Mouse (Mus musculus) liver, postnatal 0 days (tissue): ENCODE measurements at regions not wholly inside any gene's neighbourhood (a gene's known extent, or its start where the extent isn't known, plus 50 kb on each side); places are given as distances from the start of the nearest gene placed in this dataset.

ENCODE experiments used
- ATAC-seq: fragments of 200-750 bp; cut with Nextera tagmentation; 2 replicates; pipeline ENCODE4 v1.8.0; 2017; ENCODE audit warnings: mild to moderate bottlenecking, moderate library complexity
- DNase-seq: peaks from one replicate; pipeline ENCODE4 v3.0.0-alpha.2; 2016
- H3K27ac ChIP-seq: fragments of 300-500 bp; sonication (generic); 2 replicates; pipeline ENCODE4 v1.5.1; 2014; ENCODE audit warnings: antibody characterized with exemption, moderate library complexity, mild to moderate bottlenecking, low read depth
- H3K27me3 ChIP-seq: fragments of 300-500 bp; sonication (generic); 2 replicates; pipeline ENCODE4 v1.6.1; 2014; ENCODE audit warnings: low read length, control low read depth, mixed read lengths; ENCODE audit not compliant: insufficient read depth
- H3K36me3 ChIP-seq: fragments of 300-500 bp; sonication (generic); replicated peaks from 2 replicates; pipeline ENCODE4 v1.6.1; 2014; ENCODE audit warnings: mild to moderate bottlenecking, control low read depth, low read length, moderate library complexity, mixed read lengths; ENCODE audit not compliant: insufficient read depth
- H3K4me1 ChIP-seq: fragments of 300-500 bp; sonication (generic); 2 replicates; pipeline ENCODE4 v1.6.1; 2014; ENCODE audit warnings: antibody characterized with exemption, mild to moderate bottlenecking, control low read depth; ENCODE audit not compliant: insufficient read depth
- H3K4me2 ChIP-seq: fragments of 300-500 bp; sonication (generic); 2 replicates; pipeline ENCODE4 v1.6.1; 2014; ENCODE audit warnings: low read depth, mild to moderate bottlenecking, low read length, moderate library complexity, mixed read lengths
- H3K4me3 ChIP-seq: fragments of 300-500 bp; sonication (generic); 2 replicates; pipeline ENCODE4 v1.5.1; 2014; ENCODE audit warnings: low read depth, low read length
- H3K9ac ChIP-seq: fragments of 300-500 bp; sonication (generic); replicated peaks from 2 replicates; pipeline ENCODE4 v1.6.1; 2014; ENCODE audit warnings: mild to moderate bottlenecking, moderate library complexity
- H3K9me3 ChIP-seq: fragments of 300-500 bp; sonication (generic); 2 replicates; pipeline ENCODE4 v1.6.1; 2016; ENCODE audit warnings: mild to moderate bottlenecking, control low read depth, low read length, mixed read lengths
- CTCF ChIP-seq: sonication (generic); IDR thresholded peaks from 2 replicates; pipeline ENCODE4 v1.5.1; 2016; ENCODE audit warnings: antibody characterized with exemption, low read depth
- EP300 ChIP-seq: IDR thresholded peaks from 2 replicates; pipeline ENCODE4 v1.6.1; 2016; ENCODE audit warnings: antibody characterized with exemption, low read depth, mild to moderate bottlenecking
- WGBS: fragments of 180-500 bp; shearing (Covaris S2); extraction: QIAGEN DNeasy Blood & Tissue Kit; methylation state at CpG from one replicate; pipeline ENCODE4 v1.1.7; 2014; ENCODE audit not compliant: insufficient replicate concordance; 5-methylcytosine and 5-hydroxymethylcytosine counted together

DNA sequence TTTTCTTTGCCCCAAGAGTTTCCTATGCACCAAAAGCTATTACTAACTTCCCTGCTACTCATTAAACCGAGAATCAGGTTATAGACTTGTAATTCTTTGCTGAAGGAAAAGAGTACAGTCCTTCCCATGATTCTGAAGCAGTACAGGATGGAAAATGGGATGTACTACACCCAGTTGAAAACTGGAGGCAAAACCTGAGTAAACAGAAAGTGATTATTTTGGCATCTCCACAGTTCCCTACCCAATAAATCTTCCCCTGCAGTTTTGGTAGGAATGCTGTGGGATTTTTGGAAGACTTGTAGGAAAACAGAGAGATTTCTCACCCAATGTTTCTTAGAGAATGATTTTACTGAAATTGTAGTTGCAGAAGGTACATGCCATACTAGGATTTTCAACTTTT is 268.5 kb downstream of the Dio2 start:
- Histone ChIP-seq H3K27me3 (no peaks in the 10 kb centered on the region), H3K9ac (no peak overlapping the region), H3K36me3 (no peaks in the 10 kb centered on the region), H3K4me2 (no peak overlapping the region), H3K4me3 (no peak overlapping the region), H3K4me1 (no peaks in the 10 kb centered on the region), H3K9me3 (no peaks in the 10 kb centered on the region), H3K27ac (no peak overlapping the region)
- TF ChIP-seq EP300 = no peak
- no peak for TF ChIP-seq CTCF
- DNase-seq (no peak), ATAC-seq (no peak)
- WGBS = 40% methylated on average over 1 of the region's 1 CpGs

DNA sequence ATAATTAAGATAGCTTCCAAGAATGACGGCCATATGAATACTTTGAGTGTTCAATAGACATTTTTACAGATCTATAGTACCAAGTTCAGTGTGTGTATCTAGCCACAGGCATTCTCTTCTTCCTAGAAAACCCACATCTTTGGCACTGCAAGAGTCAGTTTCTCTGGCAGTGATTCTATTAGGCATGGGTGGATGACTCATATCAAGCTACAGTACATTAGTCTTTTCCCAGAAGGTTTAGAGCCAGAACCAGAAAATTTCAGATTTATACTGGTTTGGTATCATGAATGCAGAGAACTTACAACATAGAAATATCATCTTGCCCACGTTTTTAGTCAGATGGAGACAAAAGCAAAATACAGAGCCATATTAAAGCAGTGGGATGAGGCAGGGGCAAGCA is 278.1 kb downstream of the Dio2 start:
- no peak for TF ChIP-seq CTCF
- no peak for TF ChIP-seq EP300
- DNase-seq (no peak), ATAC-seq (no peak)
- 0 out of 2 replicates have a peak, but pooled peaks cover 2% of the 10 kb centered on the region for H3K9me3 ChIP-seq
- H3K27ac ChIP-seq = no peak overlapping the region
- no peaks in the 10 kb centered on the region for H3K27me3 ChIP-seq
- H3K36me3 ChIP-seq = no peaks in the 10 kb centered on the region
- H3K4me2 ChIP-seq = no peak overlapping the region
- no peak overlapping the region for H3K4me3 ChIP-seq
- no peak overlapping the region for H3K9ac ChIP-seq
- 44% methylated on average over 2 of the region's 2 CpGs for WGBS
- H3K4me1 ChIP-seq = no peaks in the 10 kb centered on the region

DNA sequence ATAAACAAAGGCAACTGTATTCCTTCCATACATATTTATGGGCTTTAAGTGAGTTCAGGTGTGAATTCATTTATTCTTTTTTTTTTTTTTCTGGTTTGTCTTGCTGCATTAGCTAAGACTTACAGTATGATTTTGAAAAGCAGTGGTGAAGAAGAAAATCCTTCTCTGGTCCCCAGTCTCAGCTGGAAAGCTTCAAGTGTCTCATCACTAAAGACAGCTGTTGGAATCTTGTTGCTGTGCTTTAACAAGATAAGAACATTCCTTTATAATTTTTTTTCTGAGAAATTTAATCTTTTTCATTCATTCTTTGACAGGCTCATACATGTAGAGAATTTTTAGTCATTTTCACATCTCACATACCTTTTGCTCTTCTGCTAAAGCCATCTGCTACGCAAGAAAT is 297.6 kb downstream of the Dio2 start:
- no peak overlapping the region for H3K4me3 ChIP-seq
- no peak for ATAC-seq
- no peak overlapping the region for H3K4me2 ChIP-seq
- TF ChIP-seq EP300 (no peak), CTCF (no peak)
- no peak overlapping the region for H3K27ac ChIP-seq
- H3K27me3 ChIP-seq = no peaks in the 10 kb centered on the region
- no peaks in the 10 kb centered on the region for H3K36me3 ChIP-seq
- no peak overlapping the region for H3K9ac ChIP-seq
- DNase-seq = no peak
- no peaks in the 10 kb centered on the region for H3K4me1 ChIP-seq
- 73% methylated on average over 1 of the region's 1 CpGs for WGBS
- H3K9me3 ChIP-seq = no peaks in the 10 kb centered on the region

DNA sequence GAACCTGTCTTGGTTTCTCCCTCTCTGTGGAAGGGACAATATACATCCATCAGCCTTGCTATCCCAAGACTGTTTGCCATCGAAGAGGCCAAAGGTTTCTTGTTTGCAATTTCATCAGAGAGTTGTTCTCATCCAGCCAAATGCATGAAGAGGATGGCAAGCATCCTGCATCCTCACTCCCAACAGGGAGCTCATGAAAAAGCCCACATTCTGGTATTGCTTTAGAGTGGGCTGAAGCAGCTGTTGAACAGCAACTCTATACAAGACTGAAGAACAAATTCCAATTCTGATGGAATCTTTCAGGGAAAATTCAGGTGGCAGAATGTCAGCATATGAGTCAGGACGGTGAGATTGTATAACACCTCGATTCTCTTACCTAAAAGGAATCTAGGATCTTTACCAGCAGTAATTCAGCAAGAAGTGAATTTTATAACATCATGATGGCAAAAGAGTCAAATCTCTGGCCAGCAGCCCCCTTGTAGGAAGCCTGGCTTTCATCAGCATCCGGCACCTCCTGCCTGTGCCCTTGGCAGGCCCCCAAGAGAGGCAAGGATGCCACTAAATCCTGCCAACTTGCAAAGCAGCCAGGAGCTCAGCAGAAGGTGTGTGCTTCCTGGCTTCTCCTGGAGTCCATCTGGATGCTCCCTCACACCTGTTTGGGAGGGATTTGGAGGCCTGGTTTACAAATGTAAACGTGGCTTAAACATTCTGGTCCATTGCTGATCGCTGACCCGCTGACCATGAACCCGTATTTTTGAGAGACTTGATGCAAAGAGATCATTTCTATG is 312.8 kb downstream of the Dio2 start:
- Histone ChIP-seq H3K4me1 (no peaks in the 10 kb centered on the region), H3K27me3 (no peaks in the 10 kb centered on the region), H3K27ac (no peak overlapping the region), H3K36me3 (no peaks in the 10 kb centered on the region), H3K9me3 (no peaks in the 10 kb centered on the region), H3K4me3 (no peak overlapping the region), H3K9ac (no peak overlapping the region), H3K4me2 (no peak overlapping the region)
- no peak for TF ChIP-seq CTCF
- no peak for TF ChIP-seq EP300
- WGBS = 66% methylated on average over 8 of the region's 8 CpGs
- DNase-seq (no peak), ATAC-seq (no peak)

DNA sequence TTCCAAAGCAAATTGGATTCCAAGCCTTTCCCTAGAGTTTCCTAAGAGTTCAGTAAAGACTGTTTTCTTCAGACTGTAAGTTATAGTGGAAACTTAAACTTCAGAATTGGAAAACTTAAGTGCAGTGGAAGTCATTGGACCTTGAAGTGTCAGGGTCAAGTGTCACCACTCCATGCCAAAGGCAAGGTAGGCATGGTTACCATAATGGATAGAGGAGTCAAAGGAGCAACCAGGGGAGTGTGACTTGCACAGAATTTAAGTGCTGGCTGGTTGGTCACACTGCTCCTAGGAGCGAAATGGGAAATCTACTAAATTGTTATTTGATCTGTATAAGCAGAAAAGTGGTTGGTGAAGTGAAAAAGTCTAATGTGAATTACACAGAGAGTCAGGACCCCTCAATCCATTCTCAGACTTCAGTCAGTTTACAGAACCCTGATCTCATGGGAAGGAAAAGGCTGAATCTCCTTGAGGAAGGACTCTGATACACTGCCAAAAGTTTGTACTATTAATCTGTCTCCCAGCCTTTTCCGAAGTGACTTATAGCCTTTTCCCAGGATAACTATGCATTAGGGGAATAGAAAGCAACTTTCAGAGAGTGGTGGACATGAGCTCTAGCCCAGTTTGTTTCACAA is 320.5 kb downstream of the Dio2 start:
- no peak for ATAC-seq
- Histone ChIP-seq H3K4me2 (no peak overlapping the region), H3K9me3 (no peaks in the 10 kb centered on the region; the same call in 1 of the 2 replicates), H3K27ac (no peak overlapping the region), H3K36me3 (no peaks in the 10 kb centered on the region), H3K4me1 (no peaks in the 10 kb centered on the region), H3K9ac (no peak overlapping the region), H3K4me3 (no peak overlapping the region), H3K27me3 (no peaks in the 10 kb centered on the region)
- DNase-seq = no peak
- TF ChIP-seq EP300 = no peak
- TF ChIP-seq CTCF = no peak
- 72% methylated on average over 2 of the region's 2 CpGs for WGBS

DNA sequence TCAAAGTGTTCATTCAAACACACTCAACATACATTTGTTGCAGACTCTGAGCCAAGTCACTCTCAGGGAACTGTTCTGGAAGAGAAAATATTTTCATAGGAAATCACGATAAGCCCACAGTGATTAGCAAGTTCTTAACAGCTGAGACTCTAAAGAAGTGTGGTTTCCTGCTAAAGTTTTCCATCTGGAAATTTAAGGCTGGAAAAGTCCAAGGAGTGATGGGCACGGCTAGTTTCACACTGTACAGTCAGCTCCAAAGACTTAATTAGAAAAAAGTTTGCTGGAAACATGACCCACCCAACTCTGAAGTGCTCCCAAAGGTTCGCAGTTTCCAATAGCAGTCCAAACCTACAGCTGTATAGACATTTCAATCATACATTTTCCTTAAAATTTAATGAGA is 329.5 kb downstream of the Dio2 start:
- Histone ChIP-seq H3K36me3 (no peaks in the 10 kb centered on the region), H3K4me2 (no peak overlapping the region), H3K27ac (no peak overlapping the region), H3K4me1 (no peaks in the 10 kb centered on the region), H3K9ac (no peak overlapping the region), H3K9me3 (no peaks in the 10 kb centered on the region), H3K27me3 (no peaks in the 10 kb centered on the region), H3K4me3 (no peak overlapping the region)
- no peak for DNase-seq
- TF ChIP-seq EP300 (no peak), CTCF (no peak)
- WGBS = 67% methylated on average over 3 of the region's 3 CpGs
- no peak for ATAC-seq
